Mouse (Mus musculus): Measurements from ENCODE around the gene Mypn.

Mypn gene

GRCm38 (mm10) chr10:63155668-63156350 lies 47.9 kb downstream of the Mypn start:
- no peak for DNase-seq (ENCODE audit: low read depth)

GRCm38 (mm10) chr10:63154726-63155125 lies 49.0 kb downstream of the Mypn start:
- DNase-seq (ENCODE audit: low read depth), result no peak

- no peak for DNase-seq (ENCODE audit: low read depth)
Measured at GRCm38 (mm10) chr10:63154226-63154625, 49.5 kb downstream of the Mypn start.

- no peak for DNase-seq (ENCODE audit: low read depth)
Measured at GRCm38 (mm10) chr10:63153563-63153962, 50.2 kb downstream of the Mypn start.

- DNase-seq (ENCODE audit: low read depth), result no peak
Measured at GRCm38 (mm10) chr10:63152358-63152757, 51.4 kb downstream of the Mypn start.

GRCm38 (mm10) chr10:63142660-63143059 lies 61.1 kb downstream of the Mypn start:
- DNase-seq (ENCODE audit: low read depth), result no peak

GRCm38 (mm10) chr10:63136436-63136835 lies 67.3 kb downstream of the Mypn start:
- DNase-seq (ENCODE audit: low read depth), result no peak

- no peak for DNase-seq (ENCODE audit: low read depth)
Measured at GRCm38 (mm10) chr10:63135680-63136079, 68.1 kb downstream of the Mypn start.

- DNase-seq (ENCODE audit: low read depth), result no peak
Measured at GRCm38 (mm10) chr10:63133326-63133725, 70.4 kb downstream of the Mypn start.

GRCm38 (mm10) chr10:63132356-63132755 lies 71.4 kb downstream of the Mypn start:
- DNase-seq (ENCODE audit: low read depth), result no peak

GRCm38 (mm10) chr10:63130500-63130899 lies 73.3 kb downstream of the Mypn start:
- DNase-seq (ENCODE audit: low read depth), result no peak

GRCm38 (mm10) chr10:63128256-63128655 lies 75.5 kb downstream of the Mypn start:
- DNase-seq (ENCODE audit: low read depth), result peak; percentile 25

- DNase-seq (ENCODE audit: low read depth), result no peak
Measured at GRCm38 (mm10) chr10:63127156-63127555, 76.6 kb downstream of the Mypn start.

- DNase-seq (ENCODE audit: low read depth), result no peak
Measured at GRCm38 (mm10) chr10:63126116-63126515, 77.6 kb downstream of the Mypn start.

- no peak for DNase-seq (ENCODE audit: low read depth)
Measured at GRCm38 (mm10) chr10:63125343-63125742, 78.4 kb downstream of the Mypn start.

- DNase-seq (ENCODE audit: low read depth), result no peak
Measured at GRCm38 (mm10) chr10:63124016-63124415, 79.7 kb downstream of the Mypn start.

GRCm38 (mm10) chr10:63123141-63123540 lies 80.6 kb downstream of the Mypn start:
- no peak for DNase-seq (ENCODE audit: low read depth)

GRCm38 (mm10) chr10:63122516-63122915 lies 81.2 kb downstream of the Mypn start:
- DNase-seq (ENCODE audit: low read depth), result no peak

- no peak for DNase-seq (ENCODE audit: low read depth)
Measured at GRCm38 (mm10) chr10:63121961-63122360, 81.8 kb downstream of the Mypn start.

GRCm38 (mm10) chr10:63119916-63120315 lies 83.8 kb downstream of the Mypn start:
- DNase-seq (ENCODE audit: low read depth), result no peak

- no peak for DNase-seq (ENCODE audit: low read depth)
Measured at GRCm38 (mm10) chr10:63117583-63117982, 86.2 kb downstream of the Mypn start.

GRCm38 (mm10) chr10:63116376-63116775 lies 87.4 kb downstream of the Mypn start:
- no peak for DNase-seq (ENCODE audit: low read depth)

- DNase-seq (ENCODE audit: low read depth), result no peak
Measured at GRCm38 (mm10) chr10:63115881-63116280, 87.9 kb downstream of the Mypn start.

- DNase-seq (ENCODE audit: low read depth), result no peak
Measured at GRCm38 (mm10) chr10:63113716-63114360, 89.9 kb downstream of the Mypn start.

All from fibroblast of lung, adult 2 months (primary cell).